Mouse (Mus musculus): ENCODE results near the gene Itgb4.

Itgb4 gene

DNA sequence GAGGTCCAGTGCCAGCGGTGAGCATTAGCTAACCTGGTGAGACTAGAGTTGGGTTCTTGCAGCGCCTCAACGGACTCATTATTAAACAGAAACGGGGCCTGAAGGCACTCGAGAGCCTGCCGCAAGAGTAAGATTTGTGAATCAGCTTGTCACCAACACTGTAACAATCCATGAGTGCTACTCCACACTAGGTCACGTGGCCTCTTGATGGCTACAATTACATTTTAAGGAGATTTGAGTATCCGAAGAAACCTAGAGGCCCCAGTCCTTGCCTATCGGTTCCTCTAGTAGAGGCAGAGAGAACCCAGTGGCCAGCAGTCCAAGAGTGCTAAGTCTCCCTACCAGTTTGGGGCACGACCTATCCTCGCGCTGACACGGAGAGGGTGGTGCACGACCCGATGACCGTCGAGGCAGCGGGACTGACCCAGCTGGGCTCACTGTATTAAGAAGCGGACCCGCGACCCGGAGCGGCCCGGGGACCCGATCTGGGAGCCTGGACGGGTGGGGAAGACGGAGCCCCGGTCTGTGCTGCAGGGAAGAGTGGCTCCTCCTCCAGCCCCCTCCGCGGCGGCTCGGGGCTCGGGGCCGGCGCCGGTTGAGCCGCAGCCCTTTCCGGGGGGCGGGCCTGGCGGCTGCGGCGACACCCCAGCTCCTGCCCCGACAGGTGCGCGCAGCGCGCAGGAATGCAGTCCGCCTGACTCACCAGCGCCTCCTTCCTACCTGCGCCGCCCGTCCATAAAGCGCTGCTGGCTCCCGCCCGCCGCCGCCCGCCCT lies at the start of gene Itgb4:
Gene Itgb4, plus strand, starts transcription at position 401 of the 774 bp plus-strand sequence.
- no peak for DNase-seq (ENCODE audit: low spot score)

DNA sequence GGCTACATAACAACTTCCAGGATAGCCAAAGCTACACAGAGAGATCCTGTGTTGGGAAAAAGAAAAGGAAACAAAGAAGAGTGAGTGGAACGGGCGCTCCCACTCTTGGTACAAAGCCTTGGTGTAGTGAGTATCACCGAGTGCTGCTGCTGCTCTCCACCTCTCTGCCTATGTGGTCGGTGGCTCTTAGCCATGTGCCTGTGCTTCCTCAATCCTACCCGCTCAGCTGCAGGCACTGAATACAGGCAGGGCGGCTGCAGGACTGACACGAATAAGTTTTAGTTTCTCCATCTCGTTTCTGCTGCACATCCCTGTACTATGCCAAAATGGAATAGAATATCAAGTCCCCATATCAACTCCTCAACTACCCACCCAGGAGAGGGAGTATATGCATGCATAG lies 45.5 kb upstream of the Itgb4 start:
- DNase-seq (ENCODE audit: low spot score) = no peak

DNA sequence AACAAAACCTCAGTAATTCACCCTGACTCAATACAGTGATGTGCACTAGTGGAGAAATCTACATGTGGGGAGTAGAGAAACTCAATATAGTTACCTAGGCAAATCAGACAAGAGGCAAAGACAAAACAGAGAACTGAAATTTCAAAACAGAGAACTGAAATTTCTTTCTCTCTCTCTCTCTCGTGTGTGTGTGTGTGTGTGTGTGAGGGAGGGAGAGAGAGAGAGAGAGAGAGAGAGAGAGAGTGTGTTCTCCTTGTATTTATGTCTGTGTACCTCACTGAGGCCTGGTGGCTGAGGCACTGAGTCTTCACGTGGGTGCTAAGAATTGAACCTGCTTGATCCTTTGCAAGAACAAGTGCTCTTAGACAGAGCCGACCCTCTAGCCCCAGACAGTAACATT lies 44.7 kb upstream of the Itgb4 start:
- no peak for DNase-seq (ENCODE audit: low spot score)

DNA sequence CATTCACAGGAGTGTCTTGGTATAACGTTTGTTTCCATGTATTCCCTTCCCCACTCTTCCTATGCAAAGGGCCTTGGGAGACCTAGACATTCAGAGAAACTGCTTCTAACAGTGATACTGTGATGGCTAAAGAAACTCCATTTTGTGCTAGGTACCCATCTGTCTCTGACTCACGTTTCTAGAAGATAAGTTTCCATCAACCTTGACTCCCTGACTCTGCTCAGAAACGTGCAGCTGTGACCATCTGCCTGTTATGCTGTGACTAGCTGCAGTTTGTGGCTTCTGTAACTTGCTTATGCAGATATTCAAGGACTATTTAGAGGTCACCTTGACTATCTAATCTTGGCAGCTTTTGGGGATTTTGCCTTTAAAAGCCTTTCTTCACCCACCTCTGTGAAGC lies 43.3 kb upstream of the Itgb4 start:
- DNase-seq (ENCODE audit: low spot score) = no peak

DNA sequence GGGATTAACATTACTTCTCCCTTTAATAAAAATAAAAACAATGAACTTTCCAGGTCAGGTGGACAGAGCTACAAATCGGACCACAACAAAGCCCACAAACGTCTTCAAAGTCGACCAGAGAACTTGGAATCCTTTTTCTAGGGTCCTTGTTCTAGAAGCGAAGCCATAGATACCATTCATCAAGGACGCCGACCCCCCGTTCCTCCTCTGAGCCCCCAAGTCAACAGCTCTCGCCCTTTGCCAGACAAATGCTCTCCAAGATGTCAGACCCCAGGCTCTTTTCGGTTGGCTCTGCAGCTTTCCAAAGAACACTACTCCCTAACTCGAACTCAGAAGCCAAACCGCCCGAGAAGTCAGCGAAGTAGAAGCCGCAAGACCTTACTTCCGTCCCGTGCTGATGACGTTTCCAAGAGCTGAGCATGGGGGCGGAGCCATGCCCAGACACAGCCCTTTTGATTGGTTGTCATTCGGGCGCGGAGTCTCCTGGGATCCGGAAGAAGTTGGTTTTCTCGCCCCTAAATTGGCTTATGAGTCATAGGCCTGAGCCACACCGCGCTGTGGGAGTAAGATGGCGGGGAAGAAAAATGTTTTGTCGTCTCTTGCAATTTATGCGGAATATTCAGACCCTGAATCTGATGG lies 41.3 kb upstream of the Itgb4 start, which contains the start of the genes Sap30bp and Recql5:
Gene Sap30bp, plus strand, starts transcription at position 175 of the 639 bp plus-strand sequence.
Gene Recql5, minus strand, starts transcription at position 370 of the 639 bp plus-strand sequence.
- peak; percentile 94 for DNase-seq (ENCODE audit: low spot score)

DNA sequence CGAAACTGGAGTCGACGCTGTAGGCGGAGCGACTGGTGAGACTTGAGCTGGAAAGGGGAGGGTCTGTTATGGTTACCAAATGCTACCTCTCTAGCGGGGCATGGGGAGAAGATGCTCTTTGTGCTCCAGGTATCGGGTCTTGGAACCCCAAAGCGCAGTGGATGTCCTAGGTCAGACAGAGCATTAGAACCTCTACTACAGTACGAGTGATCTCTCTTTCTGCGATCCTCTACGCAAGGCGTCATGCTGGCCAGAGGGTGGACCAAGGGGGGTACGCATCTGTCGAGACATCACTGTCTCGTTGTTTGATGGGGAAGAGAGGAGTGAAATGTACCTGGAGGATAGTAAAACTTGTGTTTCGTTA lies 40.8 kb upstream of the Itgb4 start:
- no peak for DNase-seq (ENCODE audit: low spot score)

DNA sequence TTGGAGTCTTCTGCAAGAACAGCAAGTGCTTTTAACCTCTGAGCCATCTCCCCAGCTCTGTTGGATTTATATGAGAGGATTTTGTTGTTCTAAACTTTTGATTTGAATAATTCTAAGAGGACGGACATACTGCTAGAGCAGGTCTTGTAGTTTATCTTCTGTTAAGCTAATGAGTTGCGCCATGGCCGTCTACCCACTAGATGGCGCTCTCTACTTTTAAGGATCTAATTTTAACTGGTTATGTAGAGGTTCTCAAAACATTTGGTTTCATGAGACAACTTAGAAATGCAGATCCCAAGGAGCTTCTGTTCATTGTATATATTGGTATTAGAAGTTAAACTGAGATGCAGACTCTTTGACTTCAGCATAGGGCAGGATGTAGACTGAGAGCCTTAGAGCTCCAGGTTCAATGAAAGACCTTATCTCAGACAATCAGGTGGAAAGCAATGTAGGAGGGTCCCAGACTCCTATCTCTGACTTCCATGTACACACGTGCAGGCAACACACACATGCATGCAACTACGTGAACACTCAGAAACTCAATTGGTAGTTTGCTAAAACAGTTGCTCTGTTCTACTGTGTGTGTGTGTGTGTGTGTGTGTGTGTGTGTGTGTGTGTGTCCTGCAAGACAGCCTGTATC lies 34.7 kb upstream of the Itgb4 start:
- DNase-seq (ENCODE audit: low spot score) = peak; percentile 35

DNA sequence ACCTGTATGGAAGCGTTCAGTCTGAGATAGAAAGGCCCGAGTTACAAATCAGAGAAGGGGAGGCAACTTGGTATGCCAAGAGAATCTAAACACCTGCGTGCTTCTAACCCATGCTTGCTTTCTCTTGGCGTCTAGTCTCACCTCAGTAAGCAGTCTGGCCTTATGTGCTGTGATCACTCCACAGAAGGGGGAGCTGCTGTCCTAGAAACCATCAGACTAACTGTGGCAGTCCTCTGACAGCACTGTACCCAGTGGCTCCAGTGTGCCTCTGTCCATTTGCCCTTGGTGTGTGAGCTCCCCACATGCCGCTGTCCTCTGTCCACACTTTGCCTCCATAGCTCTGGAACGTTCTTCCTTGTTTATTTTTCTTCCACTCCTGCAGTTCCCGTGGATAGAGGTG lies 32.5 kb upstream of the Itgb4 start:
- no peak for DNase-seq (ENCODE audit: low spot score)

DNA sequence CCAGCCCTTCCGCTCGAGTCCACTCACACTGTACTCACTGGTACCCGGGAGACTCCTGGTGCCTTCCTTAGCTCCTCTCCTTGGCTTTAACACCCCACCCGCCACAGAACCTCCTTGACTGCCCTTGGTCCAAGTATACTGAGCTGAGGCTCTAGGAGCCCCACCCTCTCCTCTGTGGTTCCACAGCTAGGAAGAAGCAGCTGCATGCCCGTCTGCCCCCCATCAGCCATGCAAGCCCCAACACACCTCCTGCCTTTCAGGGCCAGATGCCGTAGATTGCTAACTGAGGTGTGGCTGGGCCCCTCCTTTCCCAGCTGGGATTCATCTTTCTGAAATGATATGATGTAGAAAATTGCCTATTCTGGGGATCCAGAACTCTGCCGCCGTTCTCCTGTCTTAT lies 29.3 kb upstream of the Itgb4 start:
- DNase-seq (ENCODE audit: low spot score) = no peak

DNA sequence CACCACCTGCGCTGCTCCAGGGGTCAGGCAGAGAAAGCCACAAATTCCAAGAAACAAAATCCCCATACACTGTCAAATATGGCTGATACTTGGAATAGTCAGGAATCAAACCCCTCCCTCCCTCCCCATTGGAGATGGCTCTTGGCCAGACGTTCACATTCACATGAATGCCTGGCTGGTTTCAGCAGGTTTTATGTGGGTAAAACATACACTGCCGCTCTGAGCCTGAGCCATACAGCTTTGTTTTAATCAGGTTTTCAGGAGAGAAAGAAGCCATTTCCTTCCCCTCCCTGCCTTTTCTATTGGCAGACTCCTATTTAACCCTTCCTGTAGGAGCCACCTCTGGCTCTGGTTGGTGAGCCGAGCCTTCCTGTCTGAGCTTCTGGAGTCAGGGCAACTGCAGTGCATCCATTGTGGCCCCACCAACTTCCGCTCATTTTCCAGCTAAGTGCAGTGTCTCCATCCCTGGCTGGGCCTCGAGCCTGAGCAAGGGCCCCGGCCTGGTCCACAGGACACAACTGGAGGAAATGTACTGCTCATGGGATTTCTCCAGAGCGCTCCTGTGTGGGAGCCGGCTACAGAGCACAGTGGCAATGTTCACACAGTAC lies 28.2 kb upstream of the Itgb4 start:
- DNase-seq (ENCODE audit: low spot score) = no peak

DNA sequence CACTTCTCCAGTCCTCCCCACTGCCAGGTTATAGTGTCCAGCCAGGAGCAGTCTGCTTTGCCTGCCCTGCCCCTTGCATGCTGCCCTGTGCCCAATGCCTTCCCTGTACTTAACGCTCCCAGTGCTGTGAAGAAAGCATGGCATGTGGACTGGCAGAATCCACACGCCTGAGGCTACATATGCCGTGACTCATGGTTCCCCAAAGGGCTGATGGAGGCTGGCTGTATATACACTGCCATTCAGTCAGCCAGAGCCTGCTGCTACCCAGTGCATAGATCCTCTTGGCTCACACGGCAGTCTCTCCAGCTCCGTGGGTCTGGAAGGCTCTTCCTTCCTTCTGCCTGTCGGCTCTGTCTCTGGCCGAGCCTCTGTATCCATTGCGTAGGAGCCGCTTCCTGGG lies 26.2 kb upstream of the Itgb4 start:
- DNase-seq (ENCODE audit: low spot score) = no peak

DNA sequence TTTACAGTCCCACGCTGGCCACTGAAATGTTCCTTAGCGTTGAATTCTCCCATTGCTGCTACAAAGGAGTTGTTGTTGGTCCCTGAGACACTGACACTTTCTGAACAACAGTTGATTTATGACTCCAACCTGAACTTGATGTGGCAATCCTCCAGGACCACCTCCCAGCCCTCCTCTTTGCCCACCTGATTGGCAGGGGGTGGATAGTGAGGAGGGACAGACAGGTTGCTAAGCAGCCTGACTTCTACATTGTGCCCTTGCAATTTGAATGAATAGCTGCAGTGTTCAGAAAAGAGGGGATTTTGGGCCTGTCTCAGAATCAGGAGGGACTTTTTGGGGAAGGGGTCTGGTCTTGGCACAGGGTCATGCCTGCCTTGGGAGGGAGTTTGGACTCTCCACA lies 23.8 kb upstream of the Itgb4 start:
- no peak for DNase-seq (ENCODE audit: low spot score)

DNA sequence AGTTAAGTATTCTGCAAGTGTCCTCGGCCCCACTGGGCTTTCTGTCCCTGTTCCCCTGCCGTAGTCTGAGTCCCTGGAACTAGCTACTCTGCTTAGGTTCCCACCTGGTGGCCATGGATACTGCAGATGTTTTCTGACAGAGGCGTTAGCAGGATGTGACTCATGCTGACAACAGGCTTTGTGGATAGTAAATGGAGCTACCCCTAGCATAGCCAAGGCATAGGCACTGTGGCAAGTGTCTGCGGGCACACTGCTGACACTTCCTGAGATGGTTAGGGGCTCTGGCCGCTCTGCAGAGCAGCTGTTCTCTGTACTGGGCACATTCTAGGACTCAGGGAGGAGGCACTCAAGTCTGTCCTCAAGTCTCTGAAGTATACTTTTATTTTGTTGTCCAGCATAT lies 19.8 kb upstream of the Itgb4 start:
- DNase-seq (ENCODE audit: low spot score) = no peak

DNA sequence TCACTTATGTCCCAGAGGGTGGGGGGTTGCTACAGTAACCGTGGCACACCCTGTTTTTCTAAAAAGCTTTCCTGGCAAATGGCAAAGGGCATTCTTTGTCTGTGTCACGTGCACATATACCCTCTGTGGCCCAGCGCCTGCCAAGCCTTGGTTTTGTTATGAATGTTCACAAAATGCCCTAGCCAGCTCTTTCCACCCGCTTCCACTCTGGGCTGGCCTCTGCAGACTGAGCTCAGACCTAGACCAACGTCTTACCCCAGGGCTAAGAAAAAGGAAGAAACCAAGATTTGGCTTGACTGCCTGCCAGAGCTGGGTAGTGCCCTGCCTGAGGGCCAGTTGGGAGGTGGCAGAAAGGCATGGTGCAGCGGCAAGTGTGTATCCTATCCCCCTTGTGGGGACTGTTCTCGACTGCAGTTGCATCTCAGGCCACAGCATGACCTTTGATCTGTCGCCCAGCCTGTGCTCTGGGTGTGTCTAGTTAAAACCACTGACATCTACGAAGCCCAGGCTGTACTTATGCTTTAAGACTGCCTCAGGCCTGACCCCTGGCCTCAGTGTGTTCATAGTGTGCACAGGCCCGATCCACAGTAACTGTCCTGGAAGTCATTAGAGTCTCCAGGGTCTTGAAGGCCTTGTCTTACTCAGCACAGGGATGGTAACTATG lies 19.2 kb upstream of the Itgb4 start:
- no peak for DNase-seq (ENCODE audit: low spot score)

DNA sequence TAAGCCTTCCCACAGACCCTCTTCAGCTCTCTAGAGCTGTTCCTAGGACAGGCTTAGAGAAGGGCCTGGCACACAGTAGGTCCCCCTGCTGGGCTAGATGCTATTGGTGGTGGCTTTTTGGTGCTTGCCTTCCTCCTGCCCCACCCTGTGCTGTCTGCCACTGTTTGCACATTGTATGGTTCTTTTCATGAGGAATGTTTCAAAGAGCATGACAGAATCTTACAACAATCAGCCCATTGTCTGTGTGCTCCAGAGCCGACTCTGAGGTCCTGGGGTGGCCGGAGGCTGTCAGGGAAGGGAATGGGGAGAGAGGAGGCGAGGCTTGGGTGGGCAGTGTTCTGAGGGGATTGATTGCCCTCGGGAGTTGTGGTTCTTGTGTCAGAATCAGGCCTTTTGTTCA lies 18.1 kb upstream of the Itgb4 start:
- no peak for DNase-seq (ENCODE audit: low spot score)

DNA sequence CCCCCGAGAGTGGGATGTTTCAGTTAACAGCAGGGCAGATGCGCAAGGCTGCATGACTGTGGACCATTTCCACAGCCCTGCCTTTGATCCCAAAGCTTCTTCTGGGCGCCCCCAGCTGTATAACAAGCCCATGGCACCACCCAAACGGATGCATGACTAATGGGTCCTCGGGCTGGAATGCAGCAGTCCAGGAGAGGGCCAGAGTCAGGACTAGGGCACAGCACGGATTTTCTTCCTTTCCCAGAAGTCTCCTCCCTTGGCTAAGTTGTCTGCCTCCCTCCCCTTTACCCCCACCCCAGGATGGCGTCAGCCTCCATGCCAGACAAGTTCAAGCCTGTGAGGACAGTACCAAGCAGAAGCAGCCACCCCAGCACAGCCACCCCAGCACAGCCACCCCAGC lies 16.5 kb upstream of the Itgb4 start:
- no peak for DNase-seq (ENCODE audit: low spot score)

DNA sequence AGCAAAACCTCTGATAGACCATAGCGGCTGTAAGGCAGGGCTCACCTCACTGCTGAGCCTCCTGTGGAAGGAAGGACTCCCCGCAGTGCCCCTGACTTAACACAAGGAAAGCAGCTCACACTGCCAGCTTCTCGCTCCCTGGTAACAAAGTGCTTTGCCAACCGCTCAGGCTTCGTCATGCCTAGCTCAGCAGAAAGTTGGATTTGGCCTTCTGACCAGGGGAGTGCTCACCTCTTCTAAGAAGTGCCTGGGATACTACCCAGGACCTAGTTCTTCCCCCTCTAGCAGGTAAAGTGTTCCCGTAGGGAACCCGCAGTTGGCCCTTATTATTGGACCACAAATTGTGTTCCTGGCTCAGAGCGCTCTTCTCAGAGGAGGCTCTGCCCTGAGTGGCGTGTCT lies 15.5 kb upstream of the Itgb4 start:
- no peak for DNase-seq (ENCODE audit: low spot score)

DNA sequence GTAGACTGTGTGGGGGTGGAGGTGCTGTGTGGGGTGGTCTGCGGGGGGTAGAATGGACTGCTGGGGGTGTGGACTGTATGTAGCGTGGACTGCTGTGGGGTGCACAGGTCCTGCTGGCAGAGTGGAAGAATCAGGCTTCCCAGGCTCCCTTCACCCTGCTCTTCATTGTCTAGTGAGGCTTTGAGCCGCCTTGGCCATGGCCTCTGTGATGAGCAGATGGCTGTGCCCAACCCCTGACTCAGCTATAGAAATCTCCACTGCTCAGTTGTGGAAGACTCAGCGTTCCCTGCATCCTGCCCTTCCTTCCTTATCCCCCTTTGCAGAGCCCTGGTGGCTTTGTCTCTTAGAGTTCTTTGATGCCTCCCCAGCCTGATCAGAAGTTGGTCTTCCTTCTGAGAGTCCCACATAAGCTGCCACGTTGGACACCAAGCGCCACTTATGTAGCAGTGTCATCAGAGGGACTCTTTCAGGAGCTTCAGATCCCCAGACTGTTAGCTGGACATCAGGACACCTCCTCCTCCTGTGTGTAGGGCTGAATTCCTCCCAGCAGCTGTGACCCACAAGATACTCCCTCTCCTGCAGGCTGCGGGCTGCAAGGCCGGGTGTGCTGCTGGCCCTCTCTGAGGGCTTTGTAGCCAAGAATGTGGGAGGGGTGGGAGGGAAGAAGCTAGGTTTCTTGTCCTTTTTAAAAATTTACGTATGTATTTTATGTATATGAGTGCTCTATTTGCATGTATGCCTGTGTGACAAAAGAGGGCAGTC lies 11.7 kb upstream of the Itgb4 start:
- DNase-seq (ENCODE audit: low spot score) = no peak

DNA sequence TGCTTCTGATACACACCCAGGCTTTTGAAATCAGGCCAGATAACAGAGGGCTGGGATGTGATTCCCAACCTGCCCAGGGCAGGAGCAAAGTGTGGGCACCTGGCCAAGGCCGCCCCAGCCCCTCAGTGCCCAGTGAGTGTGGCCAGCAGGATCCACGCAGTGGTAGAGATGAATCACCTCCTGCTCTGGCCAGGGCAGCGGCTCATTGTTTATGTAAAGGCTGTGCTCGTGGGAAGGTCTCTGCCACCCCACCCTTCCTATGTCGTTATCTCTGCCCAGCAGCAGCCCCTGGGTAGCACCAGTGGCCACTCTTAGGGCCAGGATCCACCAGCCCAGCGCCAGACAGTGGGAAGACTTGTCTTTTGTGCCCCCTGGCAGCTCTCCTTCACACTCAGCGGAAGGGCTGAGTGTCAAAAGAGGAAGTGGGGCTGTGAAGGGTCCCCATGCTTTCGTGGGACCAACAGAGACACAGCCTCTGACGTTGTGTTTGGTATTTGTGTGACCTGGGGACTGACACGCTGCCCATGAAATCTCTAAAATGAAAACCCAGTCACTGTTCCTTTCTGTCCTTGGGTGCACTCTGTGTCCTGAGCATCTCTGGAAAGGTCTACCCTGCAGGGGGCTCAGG lies 9.4 kb upstream of the Itgb4 start:
- DNase-seq (ENCODE audit: low spot score) = no peak

DNA sequence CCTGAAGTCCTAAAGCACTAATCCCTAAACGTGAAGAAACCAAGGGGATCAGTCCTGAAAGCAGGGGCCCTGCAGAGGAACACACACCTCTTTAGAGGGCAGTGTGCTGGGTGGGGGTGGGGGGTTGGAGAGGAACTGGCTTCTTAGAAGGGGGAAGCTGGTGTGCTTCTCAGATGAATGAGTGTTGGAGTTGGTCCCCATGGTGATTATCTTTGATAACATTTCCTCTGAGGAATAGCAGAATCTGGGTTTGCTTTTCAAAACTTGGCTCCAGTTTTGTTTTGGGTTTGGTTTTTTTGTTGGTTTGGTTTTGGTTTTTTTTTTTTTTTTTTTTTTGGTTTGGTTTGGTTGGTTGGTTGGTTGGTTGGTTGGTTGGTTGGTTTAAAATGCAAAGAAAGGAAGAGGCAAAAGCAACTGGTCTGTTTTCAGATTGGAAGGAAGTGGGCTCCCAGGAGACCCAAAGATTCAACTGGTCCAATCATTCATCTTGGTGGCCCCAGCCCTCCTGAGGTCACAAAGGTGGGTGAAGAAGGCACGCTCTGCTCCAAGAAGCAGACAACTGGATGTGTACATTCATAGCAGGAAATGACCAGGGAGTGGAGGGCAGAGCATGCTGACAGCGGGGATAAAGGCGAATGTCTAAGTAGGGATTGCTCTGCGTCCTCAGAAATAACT lies 5.6 kb upstream of the Itgb4 start:
- DNase-seq (ENCODE audit: low spot score) = no peak

All from spleen, adult 12 weeks (tissue).